Mouse (Mus musculus) E14TG2a.4 (cell line): Measurements from ENCODE around the gene Atp4a.

Experiments used
- CTCF ChIP-seq: conservative IDR thresholded peaks from 2 replicates; pipeline ENCODE4 v1.5.1; 2014; ENCODE audit warnings: low read length
- NANOG ChIP-seq: IDR thresholded peaks from 2 replicates; pipeline ENCODE4 v1.6.1; 2014; ENCODE audit warnings: borderline replicate concordance, low read length, mixed read lengths
- POU5F1 ChIP-seq: IDR thresholded peaks from 2 replicates; pipeline ENCODE4 v1.6.1; 2014; ENCODE audit warnings: low read length, borderline replicate concordance

DNA sequence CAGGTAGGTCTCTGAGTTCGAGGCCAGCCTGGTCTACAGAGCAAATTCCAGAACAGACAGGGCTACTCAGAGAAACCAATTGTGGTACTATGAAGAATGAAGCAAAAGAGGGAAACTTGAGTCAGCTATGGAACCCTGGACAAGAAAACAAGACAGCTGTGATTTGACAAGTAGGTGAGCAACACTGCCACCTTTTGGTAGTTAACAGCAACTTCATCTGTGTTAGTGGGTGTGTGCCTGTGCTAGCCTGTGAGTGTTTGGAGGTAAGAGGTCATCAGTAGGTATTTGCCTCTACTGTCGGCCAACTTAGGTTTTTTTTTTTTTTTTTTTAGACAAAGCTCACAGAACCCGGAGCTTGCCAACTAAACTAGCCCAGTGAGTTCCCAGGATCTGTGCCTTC, 42.8 kb upstream of the Atp4a start:
- TF ChIP-seq CTCF (peak; percentile 77), NANOG (no peak), POU5F1 (no peak)
